Mouse (Mus musculus): Measurements from ENCODE around the gene Thrap3.

DNA sequence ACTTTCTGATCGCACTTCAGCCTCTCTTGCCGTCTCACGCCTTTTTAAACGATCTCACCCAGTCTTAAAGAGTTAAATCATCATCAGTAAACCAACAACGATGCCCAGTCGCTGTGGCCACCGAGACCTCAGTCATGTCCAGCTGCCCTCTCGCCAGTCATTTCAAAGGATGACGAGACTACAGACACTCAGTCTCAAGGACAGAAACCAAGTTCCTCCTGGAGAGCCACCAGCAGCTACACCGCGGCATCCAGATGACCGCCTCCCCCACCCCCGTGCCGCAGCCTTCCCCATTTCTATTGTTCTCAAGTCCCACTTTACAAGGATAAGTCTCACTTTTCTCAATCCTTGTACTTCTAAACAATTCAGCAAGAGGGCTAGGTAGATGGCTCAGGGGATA lies 49.7 kb downstream of the Thrap3 start:
- no peak for TF ChIP-seq EP300 (IDR thresholded peaks at IDR 0.05; ENCODE audit: insufficient read depth, low read depth, low read length)
- no peak for TF ChIP-seq CTCF (IDR thresholded peaks at IDR 0.05)
